Comparison of ENCODE assay signal across 15 mouse cellular contexts in the genomic region with DNA sequence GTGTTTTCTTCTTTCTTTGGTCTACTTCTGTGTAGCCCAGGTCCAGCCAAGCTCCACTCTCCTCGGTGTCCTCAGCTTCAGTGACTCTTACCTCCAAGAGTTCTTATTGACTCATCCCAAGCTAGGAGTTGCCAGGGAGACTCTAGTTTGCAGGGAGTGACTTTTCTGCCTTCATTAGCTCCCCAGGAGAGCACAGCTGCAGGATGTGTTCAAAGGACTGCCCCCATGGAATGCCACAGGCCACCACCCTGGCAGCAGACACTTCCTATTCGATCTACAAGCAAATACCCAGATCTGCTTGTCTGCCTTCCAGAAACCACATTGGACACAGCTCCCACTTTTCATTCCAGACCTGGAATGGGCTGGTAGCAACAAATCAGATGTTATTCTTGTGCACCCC.
"Had no signal": no experiment of that assay in that cellular context is flagged by ENCODE, and none has a peak within 500 bp of the region (broad histone marks: within the 10 kb centered on the region; RNA-seq: fewer than 3 reads in every experiment).

No protein-coding gene starts in this region.

- H3K9me3 ChIP-seq: neural tube, embryonic 15.5 days; stomach, embryonic 15.5 days had no signal

- DNase-seq: retina, postnatal 1 day; right cerebral cortex, adult 18-20 months; right cerebral cortex, postnatal 14 days; right cerebral cortex, postnatal 25 days; right cerebral cortex, postnatal 4 days; spleen, adult 18-20 months; thymus, adult 18-20 months; thymus, adult 2 months; thymus, postnatal 14 days; thymus, postnatal 25 days; thymus, postnatal 36 days; thymus, postnatal 4 days had no signal

- H3K27me3 ChIP-seq: neural tube, embryonic 15.5 days; stomach, embryonic 15.5 days had no signal

- H3K27ac ChIP-seq: neural tube, embryonic 15.5 days; stomach, embryonic 15.5 days; stomach, postnatal 0 days had no signal

- H3K4me2 ChIP-seq: neural tube, embryonic 15.5 days; stomach, embryonic 15.5 days had no signal

- H3K9ac ChIP-seq: neural tube, embryonic 15.5 days; stomach, embryonic 15.5 days had no signal

- H3K36me3 ChIP-seq: neural tube, embryonic 15.5 days; stomach, embryonic 15.5 days had no signal

- H3K4me1 ChIP-seq: neural tube, embryonic 15.5 days; stomach, embryonic 15.5 days had no signal

- H3K4me3 ChIP-seq: neural tube, embryonic 15.5 days; stomach, embryonic 15.5 days had no signal
